Comparison of ENCODE assay signal across 21 mouse cellular contexts in genomic region chr1:184222326-184222725, GRCm38 (mm10).
A peak's percentile ranks its signal among the peaks of the same experiment; 100 is the strongest.
DNase-seq lines count a peak whose midpoint lies in the region; ATAC-seq and TF ChIP-seq lines count a peak whose summit lies in the region.
"Had no signal": no experiment of that assay in that cellular context is flagged by ENCODE, and none has a peak within 500 bp of the region (broad histone marks: within the 10 kb centered on the region; RNA-seq: fewer than 3 reads in every experiment).

No protein-coding gene starts in this region.

- ATAC-seq in heart, embryonic 13.5 days (ENCODE audit: extremely low read depth, insufficient number of reproducible peaks, low FRiP score, low TSS enrichment), result no peak
- ATAC-seq in lung, embryonic 15.5 days (ENCODE audit: borderline replicate concordance, extremely low read depth, low FRiP score, low TSS enrichment), result peak; percentile 33; the same call in 1 of the 2 replicates
- ATAC-seq: CD4-positive, CD25-positive, alpha-beta regulatory T cell, adult 4 months; forebrain, embryonic 15.5 days; intestine, embryonic 15.5 days had no signal

- no peak overlapping the region for H3K4me3 ChIP-seq in heart, embryonic 13.5 days
- no peak overlapping the region for H3K4me3 ChIP-seq in lung, embryonic 15.5 days
- no peak overlapping the region for H3K4me3 ChIP-seq in lung, adult 2 months (replicated peaks; ENCODE audit: extremely low read depth, low read depth, low read length)
- H3K4me3 ChIP-seq: embryonic facial prominence, embryonic 12.5 days; forebrain, embryonic 15.5 days; heart, embryonic 15.5 days; hindbrain, embryonic 10.5 days; intestine, embryonic 15.5 days had no signal

- H3K9me3 ChIP-seq in heart, embryonic 13.5 days, result no peaks in the 10 kb centered on the region
- H3K9me3 ChIP-seq in lung, embryonic 15.5 days, result no peaks in the 10 kb centered on the region
- H3K9me3 ChIP-seq: embryonic facial prominence, embryonic 12.5 days; forebrain, embryonic 15.5 days; heart, embryonic 15.5 days; hindbrain, embryonic 10.5 days; intestine, embryonic 15.5 days had no signal

- H3K9ac ChIP-seq in heart, embryonic 13.5 days, result no peak overlapping the region
- no peak overlapping the region for H3K9ac ChIP-seq in lung, embryonic 15.5 days
- H3K9ac ChIP-seq: embryonic facial prominence, embryonic 12.5 days; forebrain, embryonic 15.5 days; heart, embryonic 15.5 days; hindbrain, embryonic 14.5 days; intestine, embryonic 15.5 days had no signal

- 37% methylated on average over 2 of the region's 2 CpGs for WGBS in heart, embryonic 13.5 days
- whole genome bisulfite sequencing in lung, embryonic 15.5 days, result 10% methylated on average over 2 of the region's 2 CpGs
- 29% methylated on average over 2 of the region's 2 CpGs for WGBS in lung, adult 2 months

- peak; percentile 63 for DNase-seq in heart, adult 11 months
- no peak for DNase-seq in heart, postnatal 10 days
- no peak for DNase-seq in heart, postnatal 14 days
- no peak for DNase-seq in lung, adult 2 months
- DNase-seq in MN1 (ENCODE audit: low spot score), result peak; percentile 27
- DNase-seq: adrenal gland, postnatal 10 days; B cell, adult 2 months; cerebellum, adult 11-12 months; cerebellum, adult 9-10 months; cerebellum, postnatal 25 days; gastrocnemius, postnatal 36 days had no signal

- H3K4me1 ChIP-seq in heart, embryonic 13.5 days, result peaks cover 21% of the 10 kb centered on the region
- peaks cover 12% of the 10 kb centered on the region for H3K4me1 ChIP-seq in lung, embryonic 15.5 days
- no peaks in the 10 kb centered on the region for H3K4me1 ChIP-seq in lung, adult 2 months (ENCODE audit: control insufficient read depth, insufficient read depth, low read length)
- H3K4me1 ChIP-seq: embryonic facial prominence, embryonic 12.5 days; forebrain, embryonic 15.5 days; hindbrain, embryonic 10.5 days; intestine, embryonic 15.5 days had no signal

- TF ChIP-seq CTCF in lung, adult 2 months (IDR thresholded peaks at IDR 0.05; ENCODE audit: insufficient read depth, low read length), result no peak

- H3K4me2 ChIP-seq in heart, embryonic 13.5 days, result peak overlapping the region; percentile 35
- peak overlapping the region; percentile 7; the same call in 1 of the 2 replicates for H3K4me2 ChIP-seq in lung, embryonic 15.5 days
- H3K4me2 ChIP-seq: embryonic facial prominence, embryonic 12.5 days; forebrain, embryonic 15.5 days; heart, embryonic 15.5 days; hindbrain, embryonic 14.5 days; intestine, embryonic 15.5 days had no signal

- no peak overlapping the region for H3K27ac ChIP-seq in heart, embryonic 13.5 days (replicated peaks)
- H3K27ac ChIP-seq in lung, embryonic 15.5 days, result no peak overlapping the region
- H3K27ac ChIP-seq: embryonic facial prominence, embryonic 12.5 days; forebrain, embryonic 15.5 days; heart, embryonic 15.5 days; hindbrain, embryonic 10.5 days; hindbrain, embryonic 14.5 days; intestine, embryonic 15.5 days had no signal

- intact Hi-C loops in heart, postnatal 10 days (cut with DNase I), result no loop called here
- intact Hi-C loops in heart, postnatal 14 days (cut with DNase I), result no loop called here

- no peaks in the 10 kb centered on the region for H3K36me3 ChIP-seq in heart, embryonic 13.5 days
- H3K36me3 ChIP-seq in lung, embryonic 15.5 days, result no peaks in the 10 kb centered on the region
- H3K36me3 ChIP-seq: embryonic facial prominence, embryonic 12.5 days; forebrain, embryonic 15.5 days; G1E; heart, embryonic 15.5 days; hindbrain, embryonic 10.5 days; intestine, embryonic 15.5 days had no signal

- TF ChIP-seq POLR2A in lung, adult 2 months (IDR thresholded peaks at IDR 0.05; ENCODE audit: borderline replicate concordance, extremely low read depth, low read depth, low read length), result no peak

- H3K27me3 ChIP-seq in heart, embryonic 13.5 days (replicated peaks), result no peaks in the 10 kb centered on the region; the same call in 1 of the 2 replicates
- H3K27me3 ChIP-seq in lung, embryonic 15.5 days, result no peaks in the 10 kb centered on the region
- H3K27me3 ChIP-seq: embryonic facial prominence, embryonic 12.5 days; forebrain, embryonic 15.5 days; heart, embryonic 15.5 days; intestine, embryonic 15.5 days had no signal

Comparison
In these comparisons a context has a peak if more than half of its experiments do, and no peak if none do; other contexts are left out.
1. DNase-seq: peak in heart, adult 11 months (single experiment) and MN1 (single experiment); none in heart, postnatal 10 days (0 of 2), heart, postnatal 14 days (0 of 2) and lung, adult 2 months (single experiment).